Mouse (Mus musculus): Measurements from ENCODE around the gene Ltbp4. TPM values are rescaled to one million over a fixed set of nuclear protein-coding genes. Genes with fewer than 3 reads are reported as not detected.

Ltbp4 gene
- total and polyA plus RNA-seq, 3 experiments = 2.9 to 14.2 TPM; not detected in 1

GRCm38 (mm10) chr7:27300351-27300750, 37.1 kb downstream of the Ltbp4 start:
- H3K9me3 ChIP-seq (replicated peaks; ENCODE audit: insufficient read depth, low read length) = no peaks in the 10 kb centered on the region
- no peak overlapping the region for H3K9ac ChIP-seq (ENCODE audit: control insufficient read depth, low read depth, low read length, poor library complexity, severe bottlenecking)
- no peaks in the 10 kb centered on the region for H3K4me1 ChIP-seq (ENCODE audit: control insufficient read depth in 1 of 2, insufficient read depth in 2 of 2, low read length in 2 of 2)
- DNase-seq (ENCODE audit: low read depth, low spot score) = no peak
- no peaks in the 10 kb centered on the region for H3K79me2 ChIP-seq (ENCODE audit: control insufficient read depth, insufficient read depth, low read length, poor library complexity)
- no peaks in the 10 kb centered on the region for H3K36me3 ChIP-seq (ENCODE audit: control insufficient read depth in 1 of 2, insufficient read depth in 2 of 2, low read length in 2 of 2)
- no peak overlapping the region for H3K27ac ChIP-seq (ENCODE audit: control insufficient read depth, low read depth, low read length)
- no peak overlapping the region for H3K4me3 ChIP-seq (ENCODE audit: control insufficient read depth in 1 of 2, insufficient read depth in 1 of 2, low read depth in 2 of 2, low read length in 2 of 2)
- H3K27me3 ChIP-seq (ENCODE audit: control insufficient read depth in 1 of 2, insufficient read depth in 2 of 2, low read length in 2 of 2) = no peaks in the 10 kb centered on the region
- TF ChIP-seq POLR2AphosphoS2 (IDR thresholded peaks at IDR 0.05; ENCODE audit: low read length) (no peak), MYB (IDR thresholded peaks at IDR 0.05; ENCODE audit: low read depth, low read length) (no peak), GABPA (IDR thresholded peaks at IDR 0.05; ENCODE audit: low read depth, low read length) (no peak), USF1 (IDR thresholded peaks at IDR 0.05; ENCODE audit: low read depth, low read length) (no peak), MEF2A (IDR thresholded peaks at IDR 0.05; ENCODE audit: extremely low read depth, insufficient replicate concordance, low read depth, low read length, poor library complexity, severe bottlenecking) (no peak), TAL1 (IDR thresholded peaks at IDR 0.05; ENCODE audit: low read length) (no peak), MAZ (IDR thresholded peaks at IDR 0.05; ENCODE audit: low read depth, low read length) (no peak), MYC (IDR thresholded peaks at IDR 0.05; ENCODE audit: low read depth, low read length) (no peak)

DNA sequence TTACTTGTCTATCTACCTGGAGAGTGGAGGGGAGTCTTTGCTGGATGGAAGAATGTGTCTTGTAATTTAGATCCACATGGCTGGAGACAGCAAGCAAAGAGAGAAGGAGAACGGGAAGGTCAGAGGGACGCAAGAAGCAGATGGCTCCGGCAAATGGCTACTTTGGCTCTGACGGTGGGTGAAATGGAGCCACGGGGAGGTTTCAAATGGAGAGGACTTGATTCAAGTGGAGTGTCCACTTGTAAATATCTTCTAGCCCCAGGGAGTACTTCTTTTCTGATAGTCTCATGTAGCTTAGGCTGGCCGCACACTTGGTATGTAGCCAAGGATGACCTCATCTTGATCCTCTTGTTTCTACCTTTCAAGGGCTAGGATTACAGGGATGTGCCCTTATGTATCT, 38.7 kb downstream of the Ltbp4 start:
- no peaks in the 10 kb centered on the region for H3K4me1 ChIP-seq (ENCODE audit: control insufficient read depth in 1 of 2, insufficient read depth in 2 of 2, low read length in 2 of 2)
- TF ChIP-seq MEF2A (IDR thresholded peaks at IDR 0.05; ENCODE audit: extremely low read depth, insufficient replicate concordance, low read depth, low read length, poor library complexity, severe bottlenecking) (no peak), USF2 (IDR thresholded peaks at IDR 0.05; ENCODE audit: borderline replicate concordance in 1 of 2, insufficient read depth in 1 of 2, low read depth in 1 of 2, low read length in 2 of 2) (no peak), TCF12 (IDR thresholded peaks at IDR 0.05; ENCODE audit: low read depth, low read length) (no peak), MAX (IDR thresholded peaks at IDR 0.05; ENCODE audit: low read length) (no peak), MYB (IDR thresholded peaks at IDR 0.05; ENCODE audit: low read depth, low read length) (no peak), GATA1 (IDR thresholded peaks at IDR 0.05; ENCODE audit: low read depth, low read length) (no peak), MAFK (IDR thresholded peaks at IDR 0.05; ENCODE audit: borderline replicate concordance, low read depth, low read length) (no peak), HCFC1 (IDR thresholded peaks at IDR 0.05; ENCODE audit: low read depth, low read length) (no peak), ZMIZ1 (IDR thresholded peaks at IDR 0.05; ENCODE audit: low read depth, low read length) (no peak), EP300 (IDR thresholded peaks at IDR 0.05; ENCODE audit: low read depth in 1 of 2, low read length in 2 of 2) (no peak)
- no peaks in the 10 kb centered on the region for H3K79me2 ChIP-seq (ENCODE audit: control insufficient read depth, insufficient read depth, low read length, poor library complexity)
- H3K27me3 ChIP-seq (ENCODE audit: control insufficient read depth in 1 of 2, insufficient read depth in 2 of 2, low read length in 2 of 2) = no peaks in the 10 kb centered on the region
- H3K9ac ChIP-seq (ENCODE audit: control insufficient read depth, low read depth, low read length, poor library complexity, severe bottlenecking) = no peak overlapping the region
- no peaks in the 10 kb centered on the region for H3K36me3 ChIP-seq (ENCODE audit: control insufficient read depth in 1 of 2, insufficient read depth in 2 of 2, low read length in 2 of 2)
- DNase-seq (ENCODE audit: low read depth, low spot score) = no peak
- no peaks in the 10 kb centered on the region for H3K9me3 ChIP-seq (replicated peaks; ENCODE audit: insufficient read depth, low read length)
- no peak overlapping the region for H3K27ac ChIP-seq (ENCODE audit: control insufficient read depth, low read depth, low read length)
- no peak overlapping the region for H3K4me3 ChIP-seq (ENCODE audit: control insufficient read depth in 1 of 2, insufficient read depth in 1 of 2, low read depth in 2 of 2, low read length in 2 of 2)
